Mouse (Mus musculus): ENCODE results near the gene Plekha6. TPM values are rescaled to one million over a fixed set of nuclear protein-coding genes. Genes with fewer than 3 reads are reported as not detected.

Plekha6 gene
- polyA plus RNA-seq, 1 experiment from 2014 or later = 2.6 TPM

- no peak for ATAC-seq (ENCODE audit: low FRiP score, low read depth)
- no peaks in the 10 kb centered on the region for H3K4me1 ChIP-seq
- H3K4me3 ChIP-seq = no peak overlapping the region
- H3K9me3 ChIP-seq = no peaks in the 10 kb centered on the region
- H3K27ac ChIP-seq = no peak overlapping the region
- H3K9ac ChIP-seq = no peak overlapping the region
- no peak overlapping the region for H3K4me2 ChIP-seq (replicated peaks)
- H3K36me3 ChIP-seq = no peaks in the 10 kb centered on the region
- 63% methylated on average over 3 of the region's 3 CpGs for WGBS
- H3K27me3 ChIP-seq = peaks cover 12% of the 10 kb centered on the region
Measured at GRCm38 (mm10) chr1:133347226-133347625, 183.2 kb downstream of the Plekha6 start.

- ATAC-seq (ENCODE audit: low FRiP score, low read depth) = no peak
- 72% methylated on average over 11 of the region's 11 CpGs for WGBS
Measured at GRCm38 (mm10) chr1:133347693-133348520, 183.9 kb downstream of the Plekha6 start.

DNA sequence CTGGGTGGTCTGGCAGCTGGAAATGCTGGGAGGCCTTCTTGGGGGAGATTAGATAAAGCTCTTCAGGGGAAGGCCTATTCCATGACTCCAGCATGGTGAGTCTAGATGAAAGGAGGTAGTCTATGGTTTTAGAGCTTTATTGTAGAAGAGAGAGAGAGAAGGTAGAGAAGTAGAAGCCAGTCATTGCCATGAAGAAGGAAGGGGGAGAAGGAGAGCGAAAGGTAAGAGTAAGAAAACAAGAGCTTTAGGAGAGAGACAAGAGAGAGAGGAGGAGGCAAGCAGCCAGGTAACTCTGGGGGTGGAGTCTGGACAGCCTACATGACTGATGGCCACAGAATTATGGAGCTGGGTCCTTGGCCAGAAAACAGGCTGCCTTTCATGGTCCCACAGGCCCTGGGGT is 186.2 kb downstream of the Plekha6 start, which contains the start of gene Ren1:
Gene Ren1, plus strand, starts transcription at position 301 of the 400 bp plus-strand sequence.
- no peaks in the 10 kb centered on the region for H3K36me3 ChIP-seq
- 100% methylated on average over 1 of the region's 1 CpGs for WGBS
- no peak within 1 kb of the TSS for H3K4me3 ChIP-seq
- H3K9ac ChIP-seq = no peak within 1 kb of the TSS
- H3K27me3 ChIP-seq = peaks cover 22% of the 10 kb centered on the region
- no peak for ATAC-seq (ENCODE audit: low FRiP score, low read depth)
- H3K27ac ChIP-seq = no peak within 1 kb of the TSS
- no peaks in the 10 kb centered on the region for H3K4me1 ChIP-seq
- no peaks in the 10 kb centered on the region for H3K9me3 ChIP-seq
- no peak within 1 kb of the TSS for H3K4me2 ChIP-seq (replicated peaks)

More at GRCm38 (mm10) chr1:133347693-133348520, 183.9 kb downstream of the Plekha6 start:
- H3K9ac ChIP-seq = no peak overlapping the region
- no peaks in the 10 kb centered on the region for H3K36me3 ChIP-seq
- H3K4me3 ChIP-seq = no peak overlapping the region
- H3K4me2 ChIP-seq (replicated peaks) = no peak overlapping the region
- H3K27ac ChIP-seq = no peak overlapping the region
- H3K9me3 ChIP-seq = no peaks in the 10 kb centered on the region
- H3K4me1 ChIP-seq = no peaks in the 10 kb centered on the region
- peaks cover 17% of the 10 kb centered on the region for H3K27me3 ChIP-seq

DNA sequence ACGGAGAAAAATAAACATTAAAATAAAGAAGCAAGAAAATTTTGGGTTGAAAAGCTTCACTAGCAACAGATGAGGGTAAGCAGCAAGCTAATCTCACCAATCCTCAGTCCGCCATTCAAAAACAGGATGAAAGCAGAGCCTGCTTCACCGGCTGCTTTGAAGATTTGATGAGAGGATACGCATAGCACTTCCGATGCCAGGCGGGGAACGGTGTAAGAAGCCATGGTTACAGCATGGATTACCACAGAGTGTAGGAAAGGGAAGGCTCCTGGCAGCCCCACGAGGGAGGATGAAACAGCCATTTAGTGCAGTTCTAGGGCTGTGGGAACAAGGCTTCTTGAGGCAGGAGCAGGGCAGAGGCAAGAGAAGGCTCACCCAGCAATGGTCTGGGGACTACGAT is 187.8 kb downstream of the Plekha6 start:
- no peak for ATAC-seq (ENCODE audit: low FRiP score, low read depth)
- H3K27ac ChIP-seq = no peak overlapping the region
- H3K9me3 ChIP-seq = no peaks in the 10 kb centered on the region
- no peak overlapping the region for H3K4me2 ChIP-seq (replicated peaks)
- no peak overlapping the region for H3K9ac ChIP-seq
- peaks cover 28% of the 10 kb centered on the region for H3K27me3 ChIP-seq
- peaks cover 5% of the 10 kb centered on the region for H3K4me1 ChIP-seq
- H3K36me3 ChIP-seq = no peaks in the 10 kb centered on the region
- no peak overlapping the region for H3K4me3 ChIP-seq
- 31% methylated on average over 9 of the region's 9 CpGs for WGBS

Other genes with a start within 250 kb of the Plekha6 start
- 40.2 and 45.9 TPM in 2 replicates for gene Mdm4, start 133.6 kb upstream of the Plekha6 start, polyA plus RNA-seq (2015; fragmentation: Nextera tagmentation; extraction: Ambion mirVana)
- 6.8 and 7.1 TPM in 2 replicates for gene Pik3c2b, start 118.5 kb upstream of the Plekha6 start, polyA plus RNA-seq (2015; fragmentation: Nextera tagmentation; extraction: Ambion mirVana)
- gene Ppp1r15b, start 33.1 kb upstream of the Plekha6 start, polyA plus RNA-seq (2015; fragmentation: Nextera tagmentation; extraction: Ambion mirVana) = 31.9 and 35.9 TPM in 2 replicates
- not detected in 2 replicates for gene Golt1a, start 145.6 kb downstream of the Plekha6 start, polyA plus RNA-seq (2015; fragmentation: Nextera tagmentation; extraction: Ambion mirVana)
- not detected in 2 replicates for gene Kiss1, start 157.7 kb downstream of the Plekha6 start, polyA plus RNA-seq (2015; fragmentation: Nextera tagmentation; extraction: Ambion mirVana)
- 0.31 and 0.43 TPM in 2 replicates for gene Ren1, start 186.3 kb downstream of the Plekha6 start, polyA plus RNA-seq (2015; fragmentation: Nextera tagmentation; extraction: Ambion mirVana)
- gene Etnk2, start 199.4 kb downstream of the Plekha6 start, polyA plus RNA-seq (2015; fragmentation: Nextera tagmentation; extraction: Ambion mirVana) = 1.4 and 1.7 TPM in 2 replicates